Mouse (Mus musculus): Measurements from ENCODE around the gene Eif4a2. TPM values are rescaled to one million over a fixed set of nuclear protein-coding genes. Genes with fewer than 3 reads are reported as not detected.
"Not testable (repeated sequence)": the region's sequence is repeated elsewhere in the genome, so short reads cannot be mapped to it uniquely, and the experiment has no call there.

The Eif4a2 gene
- 111 and 143 TPM in 2 replicates for polyA plus RNA-seq (2012; rRNA removed)

- TF ChIP-seq POLR2A (IDR thresholded peaks at IDR 0.05; ENCODE audit: low read depth, low read length) (peak; percentile 96), CTCF (conservative IDR thresholded peaks at IDR 0.05; ENCODE audit: insufficient read depth, insufficient read length, low read depth, low read length) (no peak)
- under 1% methylated on average over 71 of the region's 71 CpGs for WGBS
Measured at GRCm38 (mm10) chr16:23107231-23107942, at the start of gene Eif4a2. TSS of gene Eif4a2 (plus strand) at chr16:23107444.

GRCm38 (mm10) chr16:23057668-23058447, 49.4 kb upstream of the Eif4a2 start, which contains the start of gene Kng1:
TSS of gene Kng1 (plus strand) at chr16:23057865.
- not testable (repeated sequence) for H3K27ac ChIP-seq (ENCODE audit: insufficient read depth, low read depth, low read length)
- DNase-seq: peak; percentile 16

More at GRCm38 (mm10) chr16:23107231-23107942, at the start of gene Eif4a2:
- no peaks in the 10 kb centered on the region for H3K27me3 ChIP-seq (replicated peaks; ENCODE audit: control insufficient read depth, insufficient read depth, low read length)
- peak; percentile 95 for DNase-seq
- peaks cover 8% of the 10 kb centered on the region; the same call in 1 of the 2 replicates for H3K4me1 ChIP-seq (ENCODE audit: control insufficient read depth, insufficient read depth, low read length)
- peak within 1 kb of the TSS; percentile 68 for H3K4me3 ChIP-seq (ENCODE audit: insufficient read depth, low read depth, low read length)
- H3K36me3 ChIP-seq (ENCODE audit: control insufficient read depth, insufficient read depth, low read length): peaks cover 21% of the 10 kb centered on the region
- peak within 1 kb of the TSS; percentile 97 for H3K27ac ChIP-seq (ENCODE audit: insufficient read depth, low read depth, low read length)

GRCm38 (mm10) chr16:23059630-23060029, 47.6 kb upstream of the Eif4a2 start:
- DNase-seq; H3K27me3 ChIP-seq (replicated peaks; ENCODE audit: control insufficient read depth, insufficient read depth, low read length); H3K36me3 ChIP-seq (ENCODE audit: control insufficient read depth, insufficient read depth, low read length); H3K27ac ChIP-seq (ENCODE audit: insufficient read depth, low read depth, low read length); H3K4me1 ChIP-seq (ENCODE audit: control insufficient read depth, insufficient read depth, low read length); H3K4me3 ChIP-seq (ENCODE audit: insufficient read depth, low read depth, low read length): not testable (repeated sequence)
- WGBS: 50% methylated on average over 4 of the region's 4 CpGs

More at GRCm38 (mm10) chr16:23057668-23058447, 49.4 kb upstream of the Eif4a2 start, which contains the start of gene Kng1:
- H3K4me3 ChIP-seq (ENCODE audit: insufficient read depth, low read depth, low read length); H3K27me3 ChIP-seq (replicated peaks; ENCODE audit: control insufficient read depth, insufficient read depth, low read length); H3K4me1 ChIP-seq (ENCODE audit: control insufficient read depth, insufficient read depth, low read length); H3K36me3 ChIP-seq (ENCODE audit: control insufficient read depth, insufficient read depth, low read length): not testable (repeated sequence)
- 82% methylated on average over 1 of the region's 1 CpGs for WGBS

- not testable (repeated sequence) for H3K27me3 ChIP-seq (replicated peaks; ENCODE audit: control insufficient read depth, insufficient read depth, low read length); H3K27ac ChIP-seq (ENCODE audit: insufficient read depth, low read depth, low read length); H3K4me3 ChIP-seq (ENCODE audit: insufficient read depth, low read depth, low read length); H3K4me1 ChIP-seq (ENCODE audit: control insufficient read depth, insufficient read depth, low read length); H3K36me3 ChIP-seq (ENCODE audit: control insufficient read depth, insufficient read depth, low read length)
- 35% methylated on average over 5 of the region's 5 CpGs for WGBS
- DNase-seq: peak; percentile 41
Measured at GRCm38 (mm10) chr16:23060781-23061325, 46.4 kb upstream of the Eif4a2 start.

GRCm38 (mm10) chr16:23077516-23077915, 29.7 kb upstream of the Eif4a2 start:
- not testable (repeated sequence) for H3K27me3 ChIP-seq (replicated peaks; ENCODE audit: control insufficient read depth, insufficient read depth, low read length); H3K4me1 ChIP-seq (ENCODE audit: control insufficient read depth, insufficient read depth, low read length); H3K4me3 ChIP-seq (ENCODE audit: insufficient read depth, low read depth, low read length); H3K36me3 ChIP-seq (ENCODE audit: control insufficient read depth, insufficient read depth, low read length); DNase-seq; H3K27ac ChIP-seq (ENCODE audit: insufficient read depth, low read depth, low read length)
- WGBS: 81% methylated on average over 6 of the region's 6 CpGs

- 73% methylated on average over 8 of the region's 8 CpGs for WGBS
- H3K27me3 ChIP-seq (replicated peaks; ENCODE audit: control insufficient read depth, insufficient read depth, low read length); H3K4me3 ChIP-seq (ENCODE audit: insufficient read depth, low read depth, low read length); H3K36me3 ChIP-seq (ENCODE audit: control insufficient read depth, insufficient read depth, low read length); H3K4me1 ChIP-seq (ENCODE audit: control insufficient read depth, insufficient read depth, low read length); H3K27ac ChIP-seq (ENCODE audit: insufficient read depth, low read depth, low read length); DNase-seq: not testable (repeated sequence)
Measured at GRCm38 (mm10) chr16:23087159-23087558, 20.1 kb upstream of the Eif4a2 start.

GRCm38 (mm10) chr16:23087712-23088111, 19.5 kb upstream of the Eif4a2 start:
- H3K4me1 ChIP-seq (ENCODE audit: control insufficient read depth, insufficient read depth, low read length); H3K4me3 ChIP-seq (ENCODE audit: insufficient read depth, low read depth, low read length); H3K36me3 ChIP-seq (ENCODE audit: control insufficient read depth, insufficient read depth, low read length); H3K27ac ChIP-seq (ENCODE audit: insufficient read depth, low read depth, low read length); H3K27me3 ChIP-seq (replicated peaks; ENCODE audit: control insufficient read depth, insufficient read depth, low read length): not testable (repeated sequence)
- 21% methylated on average over 4 of the region's 4 CpGs for WGBS
- peak; percentile 22 for DNase-seq
